Mouse (Mus musculus): ENCODE measurements around the gene Gigyf2. TPM values are rescaled to one million over a fixed set of nuclear protein-coding genes. Genes with fewer than 3 reads are reported as not detected.

Gene Gigyf2
- polyA plus RNA-seq, 1 experiment from 2014 or later: 17.9 TPM

- Histone ChIP-seq H3K36me3 (replicated peaks) (no peaks in the 10 kb centered on the region), H3K4me2 (no peak overlapping the region), H3K27me3 (no peaks in the 10 kb centered on the region), H3K9ac (no peak overlapping the region), H3K27ac (replicated peaks) (no peak overlapping the region), H3K4me3 (replicated peaks) (no peak overlapping the region), H3K9me3 (replicated peaks) (no peaks in the 10 kb centered on the region), H3K4me1 (replicated peaks) (0 out of 2 replicates have a peak, but pooled peaks cover 3% of the 10 kb centered on the region)
- WGBS (ENCODE audit: insufficient replicate concordance): 68% methylated on average over 10 of the region's 10 CpGs
- ATAC-seq (ENCODE audit: insufficient read depth): no peak
These were observed 29.4 kb upstream of the Gigyf2 start for GRCm38 (mm10) chr1:87297346-87297925.

- Histone ChIP-seq H3K4me1 (replicated peaks) (0 out of 2 replicates have a peak, but pooled peaks cover 3% of the 10 kb centered on the region), H3K9ac (no peak overlapping the region), H3K4me3 (replicated peaks) (no peak overlapping the region), H3K27me3 (no peaks in the 10 kb centered on the region), H3K36me3 (replicated peaks) (no peaks in the 10 kb centered on the region), H3K4me2 (no peak overlapping the region), H3K9me3 (replicated peaks) (no peaks in the 10 kb centered on the region), H3K27ac (replicated peaks) (no peak overlapping the region)
- no peak for ATAC-seq (ENCODE audit: insufficient read depth)
- WGBS (ENCODE audit: insufficient replicate concordance): 54% methylated on average over 14 of the region's 14 CpGs
These were observed 26.2 kb upstream of the Gigyf2 start for GRCm38 (mm10) chr1:87300360-87301286.

GRCm38 (mm10) chr1:87301971-87302370 lies 24.8 kb upstream of the Gigyf2 start:
- Histone ChIP-seq H3K4me3 (replicated peaks) (no peak overlapping the region), H3K36me3 (replicated peaks) (no peaks in the 10 kb centered on the region), H3K27ac (replicated peaks) (no peak overlapping the region), H3K27me3 (no peaks in the 10 kb centered on the region), H3K4me2 (no peak overlapping the region), H3K4me1 (replicated peaks) (0 out of 2 replicates have a peak, but pooled peaks cover 3% of the 10 kb centered on the region), H3K9ac (no peak overlapping the region), H3K9me3 (replicated peaks) (no peaks in the 10 kb centered on the region)
- WGBS (ENCODE audit: insufficient replicate concordance): 67% methylated on average over 2 of the region's 2 CpGs
- ATAC-seq (ENCODE audit: insufficient read depth): no peak

GRCm38 (mm10) chr1:87308952-87309351 lies 17.8 kb upstream of the Gigyf2 start:
- 74% methylated on average over 3 of the region's 3 CpGs for WGBS (ENCODE audit: insufficient replicate concordance)
- no peaks in the 10 kb centered on the region for H3K9me3 ChIP-seq (replicated peaks)
- ATAC-seq (ENCODE audit: insufficient read depth): no peak
- no peaks in the 10 kb centered on the region for H3K36me3 ChIP-seq (replicated peaks)
- no peaks in the 10 kb centered on the region for H3K27me3 ChIP-seq
- H3K9ac ChIP-seq: no peak overlapping the region
- H3K4me1 ChIP-seq (replicated peaks): no peaks in the 10 kb centered on the region
- no peak overlapping the region for H3K4me2 ChIP-seq
- H3K27ac ChIP-seq (replicated peaks): no peak overlapping the region
- no peak overlapping the region for H3K4me3 ChIP-seq (replicated peaks)

- H3K4me2 ChIP-seq: no peak overlapping the region
- H3K4me3 ChIP-seq (replicated peaks): no peak overlapping the region
- H3K4me1 ChIP-seq (replicated peaks): no peaks in the 10 kb centered on the region
- no peak overlapping the region for H3K27ac ChIP-seq (replicated peaks)
- H3K36me3 ChIP-seq (replicated peaks): no peaks in the 10 kb centered on the region
- H3K27me3 ChIP-seq: no peaks in the 10 kb centered on the region
- H3K9me3 ChIP-seq (replicated peaks): no peaks in the 10 kb centered on the region
- H3K9ac ChIP-seq: no peak overlapping the region
- ATAC-seq (ENCODE audit: insufficient read depth): no peak
- WGBS (ENCODE audit: insufficient replicate concordance): 71% methylated on average over 16 of the region's 16 CpGs
These were observed 17.2 kb upstream of the Gigyf2 start for GRCm38 (mm10) chr1:87309621-87310020.

- no peak for ATAC-seq (ENCODE audit: insufficient read depth)
- Histone ChIP-seq H3K4me3 (replicated peaks) (no peak overlapping the region), H3K4me2 (no peak overlapping the region), H3K4me1 (replicated peaks) (no peaks in the 10 kb centered on the region), H3K36me3 (replicated peaks) (no peaks in the 10 kb centered on the region), H3K27ac (replicated peaks) (no peak overlapping the region), H3K9me3 (replicated peaks) (no peaks in the 10 kb centered on the region), H3K9ac (no peak overlapping the region), H3K27me3 (no peaks in the 10 kb centered on the region)
- 62% methylated on average over 2 of the region's 2 CpGs for WGBS (ENCODE audit: insufficient replicate concordance)
These were observed 14.1 kb upstream of the Gigyf2 start for GRCm38 (mm10) chr1:87312681-87313080.

GRCm38 (mm10) chr1:87313116-87313515 lies 13.7 kb upstream of the Gigyf2 start:
- WGBS (ENCODE audit: insufficient replicate concordance): 81% methylated on average over 2 of the region's 2 CpGs
- no peak overlapping the region for H3K9ac ChIP-seq
- H3K27ac ChIP-seq (replicated peaks): no peak overlapping the region
- no peak overlapping the region for H3K4me2 ChIP-seq
- no peak for ATAC-seq (ENCODE audit: insufficient read depth)
- no peaks in the 10 kb centered on the region for H3K27me3 ChIP-seq
- H3K9me3 ChIP-seq (replicated peaks): no peaks in the 10 kb centered on the region
- H3K4me1 ChIP-seq (replicated peaks): no peaks in the 10 kb centered on the region
- no peaks in the 10 kb centered on the region for H3K36me3 ChIP-seq (replicated peaks)
- H3K4me3 ChIP-seq (replicated peaks): no peak overlapping the region

GRCm38 (mm10) chr1:87313843-87314570 lies 12.8 kb upstream of the Gigyf2 start:
- Histone ChIP-seq H3K36me3 (replicated peaks) (no peaks in the 10 kb centered on the region), H3K27ac (replicated peaks) (no peak overlapping the region), H3K4me3 (replicated peaks) (no peak overlapping the region), H3K4me2 (no peak overlapping the region), H3K4me1 (replicated peaks) (no peaks in the 10 kb centered on the region), H3K9me3 (replicated peaks) (no peaks in the 10 kb centered on the region), H3K27me3 (no peaks in the 10 kb centered on the region), H3K9ac (no peak overlapping the region)
- ATAC-seq (ENCODE audit: insufficient read depth): no peak
- WGBS (ENCODE audit: insufficient replicate concordance): 67% methylated on average over 8 of the region's 8 CpGs

- Histone ChIP-seq H3K4me1 (replicated peaks) (no peaks in the 10 kb centered on the region), H3K4me3 (replicated peaks) (no peak overlapping the region), H3K27me3 (no peaks in the 10 kb centered on the region), H3K9me3 (replicated peaks) (no peaks in the 10 kb centered on the region), H3K4me2 (no peak overlapping the region), H3K36me3 (replicated peaks) (no peaks in the 10 kb centered on the region), H3K27ac (replicated peaks) (no peak overlapping the region), H3K9ac (no peak overlapping the region)
- ATAC-seq (ENCODE audit: insufficient read depth): no peak
- 68% methylated on average over 2 of the region's 2 CpGs for WGBS (ENCODE audit: insufficient replicate concordance)
These were observed 11.4 kb upstream of the Gigyf2 start for GRCm38 (mm10) chr1:87315431-87315830.

GRCm38 (mm10) chr1:87315894-87316293 lies 10.9 kb upstream of the Gigyf2 start:
- H3K36me3 ChIP-seq (replicated peaks): no peaks in the 10 kb centered on the region
- H3K27me3 ChIP-seq: no peaks in the 10 kb centered on the region
- no peak overlapping the region for H3K9ac ChIP-seq
- ATAC-seq (ENCODE audit: insufficient read depth): no peak
- WGBS (ENCODE audit: insufficient replicate concordance): 42% methylated on average over 2 of the region's 2 CpGs
- no peak overlapping the region for H3K4me2 ChIP-seq
- H3K27ac ChIP-seq (replicated peaks): no peak overlapping the region
- H3K4me3 ChIP-seq (replicated peaks): no peak overlapping the region
- H3K4me1 ChIP-seq (replicated peaks): no peaks in the 10 kb centered on the region
- H3K9me3 ChIP-seq (replicated peaks): no peaks in the 10 kb centered on the region

- Histone ChIP-seq H3K9ac (no peak overlapping the region), H3K4me1 (replicated peaks) (no peaks in the 10 kb centered on the region), H3K36me3 (replicated peaks) (no peaks in the 10 kb centered on the region), H3K9me3 (replicated peaks) (no peaks in the 10 kb centered on the region), H3K4me3 (replicated peaks) (no peak overlapping the region), H3K27me3 (no peaks in the 10 kb centered on the region), H3K4me2 (no peak overlapping the region), H3K27ac (replicated peaks) (no peak overlapping the region)
- WGBS (ENCODE audit: insufficient replicate concordance): 42% methylated on average over 3 of the region's 3 CpGs
- ATAC-seq (ENCODE audit: insufficient read depth): no peak
These were observed 10.1 kb upstream of the Gigyf2 start for GRCm38 (mm10) chr1:87316672-87317071.
